Mouse (Mus musculus) hindbrain, embryonic 14.5 days (tissue): ENCODE measurements around the gene Lair1. TPM values are rescaled to one million over a fixed set of nuclear protein-coding genes. Genes with fewer than 3 reads are reported as not detected.

ENCODE experiments used
- ATAC-seq: fragments of 200-750 bp; cut with Nextera tagmentation; 2 replicates; pipeline ENCODE4 v1.8.0; 2017; ENCODE audit warnings: moderate number of reproducible peaks, mild to moderate bottlenecking, moderate TSS enrichment, moderate library complexity; ENCODE audit not compliant: low FRiP score
- DNase-seq: peaks from one replicate; pipeline ENCODE4 v3.0.0-alpha.2; 2015; ENCODE audit warnings: low spot score
- H3K27ac ChIP-seq: fragments of 300-500 bp; sonication (generic); 2 replicates; pipeline ENCODE4 v1.5.1; 2014; ENCODE audit warnings: mild to moderate bottlenecking, moderate library complexity
- H3K27me3 ChIP-seq: fragments of 300-500 bp; sonication (generic); 2 replicates; pipeline ENCODE4 v1.6.1; 2014; ENCODE audit warnings: mild to moderate bottlenecking, low read length, mixed read lengths; ENCODE audit not compliant: control insufficient read depth, insufficient read depth
- H3K36me3 ChIP-seq: fragments of 300-500 bp; sonication (generic); replicated peaks from 2 replicates; pipeline ENCODE4 v1.6.1; 2014; ENCODE audit not compliant: control insufficient read depth, insufficient read depth
- H3K4me1 ChIP-seq: fragments of 300-500 bp; sonication (generic); replicated peaks from 2 replicates; pipeline ENCODE4 v1.6.1; 2014; ENCODE audit warnings: antibody characterized with exemption, low read length, mixed read lengths; ENCODE audit not compliant: control insufficient read depth, insufficient read depth
- H3K4me2 ChIP-seq: fragments of 300-500 bp; sonication (generic); replicated peaks from 2 replicates; pipeline ENCODE4 v1.6.1; 2014; ENCODE audit warnings: mild to moderate bottlenecking, moderate library complexity
- H3K4me3 ChIP-seq: fragments of 300-500 bp; sonication (generic); replicated peaks from 2 replicates; pipeline ENCODE4 v1.5.1; 2014; ENCODE audit warnings: mild to moderate bottlenecking, low read length
- H3K9ac ChIP-seq: fragments of 300-500 bp; sonication (generic); 2 replicates; pipeline ENCODE4 v1.6.1; 2014
- H3K9me3 ChIP-seq: fragments of 300-500 bp; sonication (generic); 2 replicates; pipeline ENCODE4 v1.6.1; 2016; ENCODE audit warnings: low read length; ENCODE audit not compliant: control insufficient read depth
- WGBS: fragments of 180-500 bp; shearing (Covaris S2); extraction: QIAGEN DNeasy Blood & Tissue Kit; methylation state at CpG from one replicate; pipeline ENCODE4 v1.1.7; 2014; 5-methylcytosine and 5-hydroxymethylcytosine counted together
- polyA plus RNA-seq: library from polyadenylated mRNA; unstranded; fragments of >200 nt; fragmentation: Nextera tagmentation; extraction: Ambion mirVana; gene quantifications from 2 replicates; pipeline ENCODE4 v1.2.1, GENCODE M21; 2014

Lair1 gene
- polyA plus RNA-seq, 1 experiment from 2014 or later: 2.8 TPM

- no peaks in the 10 kb centered on the region for H3K4me1 ChIP-seq
- no peak overlapping the region for H3K9ac ChIP-seq
- no peak overlapping the region for H3K4me2 ChIP-seq
- H3K27ac ChIP-seq: no peak overlapping the region
- no peak overlapping the region for H3K4me3 ChIP-seq
- WGBS: 87% methylated on average over 4 of the region's 4 CpGs
- no peak for DNase-seq
- no peaks in the 10 kb centered on the region for H3K36me3 ChIP-seq
- no peak for ATAC-seq
- H3K27me3 ChIP-seq: no peaks in the 10 kb centered on the region
- no peaks in the 10 kb centered on the region for H3K9me3 ChIP-seq
Measured at GRCm38 (mm10) chr7:4087238-4087895, 24.4 kb upstream of the Lair1 start.

GRCm38 (mm10) chr7:4085562-4085961, 22.6 kb upstream of the Lair1 start:
- DNase-seq (no peak), ATAC-seq (no peak)
- Histone ChIP-seq H3K4me1 (no peaks in the 10 kb centered on the region), H3K4me2 (no peak overlapping the region), H3K9me3 (no peaks in the 10 kb centered on the region), H3K36me3 (no peaks in the 10 kb centered on the region), H3K27me3 (no peaks in the 10 kb centered on the region), H3K9ac (no peak overlapping the region), H3K27ac (no peak overlapping the region), H3K4me3 (no peak overlapping the region)

DNA sequence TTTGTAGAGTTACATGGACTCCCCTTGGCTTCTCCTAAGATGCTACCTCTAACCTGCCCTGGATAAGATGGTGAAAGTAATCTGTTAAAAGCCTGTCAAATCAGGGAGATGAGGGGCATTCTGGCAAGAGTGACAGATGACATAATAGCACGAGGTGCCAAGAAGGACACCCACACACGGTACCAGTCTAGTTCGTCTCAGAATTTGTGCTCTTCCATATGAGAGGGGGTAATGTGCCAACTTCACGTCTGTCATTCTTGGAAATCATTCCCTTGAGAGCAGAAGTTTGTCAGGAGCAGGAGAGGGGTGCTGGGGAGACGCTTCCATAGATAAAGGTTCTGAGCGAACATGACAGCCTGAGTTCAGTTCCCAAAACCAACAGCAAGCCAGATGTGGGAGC, 21.2 kb upstream of the Lair1 start:
- H3K4me3 ChIP-seq: no peak overlapping the region
- H3K9ac ChIP-seq: no peak overlapping the region
- ATAC-seq (no peak), DNase-seq (no peak)
- H3K27ac ChIP-seq: no peak overlapping the region
- no peak overlapping the region for H3K4me2 ChIP-seq
- H3K27me3 ChIP-seq: no peaks in the 10 kb centered on the region
- no peaks in the 10 kb centered on the region for H3K9me3 ChIP-seq
- H3K36me3 ChIP-seq: no peaks in the 10 kb centered on the region
- 75% methylated on average over 6 of the region's 6 CpGs for WGBS
- H3K4me1 ChIP-seq: no peaks in the 10 kb centered on the region

GRCm38 (mm10) chr7:4082804-4083203, 19.8 kb upstream of the Lair1 start:
- Histone ChIP-seq H3K4me1 (no peaks in the 10 kb centered on the region), H3K27me3 (no peaks in the 10 kb centered on the region), H3K27ac (no peak overlapping the region), H3K4me3 (no peak overlapping the region), H3K4me2 (no peak overlapping the region), H3K36me3 (no peaks in the 10 kb centered on the region), H3K9me3 (no peaks in the 10 kb centered on the region), H3K9ac (no peak overlapping the region)
- WGBS: 57% methylated on average over 2 of the region's 2 CpGs
- ATAC-seq (no peak), DNase-seq (no peak)

GRCm38 (mm10) chr7:4081706-4082105, 18.7 kb upstream of the Lair1 start:
- Histone ChIP-seq H3K4me2 (no peak overlapping the region), H3K36me3 (no peaks in the 10 kb centered on the region), H3K9me3 (no peaks in the 10 kb centered on the region), H3K4me3 (no peak overlapping the region), H3K9ac (no peak overlapping the region), H3K27ac (no peak overlapping the region), H3K27me3 (no peaks in the 10 kb centered on the region), H3K4me1 (no peaks in the 10 kb centered on the region)
- DNase-seq (no peak), ATAC-seq (no peak)

- DNase-seq: no peak
- Histone ChIP-seq H3K36me3 (no peaks in the 10 kb centered on the region), H3K9ac (no peak overlapping the region), H3K4me3 (no peak overlapping the region), H3K4me2 (no peak overlapping the region), H3K27ac (no peak overlapping the region), H3K9me3 (no peaks in the 10 kb centered on the region), H3K4me1 (no peaks in the 10 kb centered on the region), H3K27me3 (no peaks in the 10 kb centered on the region)
- WGBS: 85% methylated on average over 4 of the region's 4 CpGs
- no peak for ATAC-seq
Measured at GRCm38 (mm10) chr7:4080552-4080951, 17.5 kb upstream of the Lair1 start.

DNA sequence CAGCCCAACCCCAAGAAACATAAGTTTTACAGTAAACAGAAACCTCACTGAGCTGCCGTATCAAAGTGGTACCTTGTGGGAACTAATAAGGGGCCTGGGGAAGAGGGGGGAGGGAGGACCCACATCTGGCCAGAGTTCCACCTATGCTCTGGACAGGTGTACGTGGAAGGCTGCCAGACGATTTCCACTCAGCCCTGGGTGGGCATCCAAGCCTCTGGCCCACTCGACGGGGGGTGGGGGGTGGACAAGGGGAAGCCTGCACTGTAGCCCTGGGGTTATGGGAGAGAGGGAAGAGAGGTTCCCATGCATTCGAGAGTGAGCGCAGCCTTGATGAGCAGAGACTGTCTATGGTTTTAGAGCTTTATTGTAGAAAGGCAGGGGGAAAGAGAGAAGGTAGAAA, 16.5 kb upstream of the Lair1 start:
- Histone ChIP-seq H3K27me3 (no peaks in the 10 kb centered on the region), H3K4me2 (no peak overlapping the region), H3K9ac (no peak overlapping the region), H3K36me3 (no peaks in the 10 kb centered on the region), H3K27ac (no peak overlapping the region), H3K9me3 (no peaks in the 10 kb centered on the region), H3K4me3 (no peak overlapping the region), H3K4me1 (no peaks in the 10 kb centered on the region)
- ATAC-seq: no peak
- DNase-seq: no peak
- 90% methylated on average over 7 of the region's 7 CpGs for WGBS

DNA sequence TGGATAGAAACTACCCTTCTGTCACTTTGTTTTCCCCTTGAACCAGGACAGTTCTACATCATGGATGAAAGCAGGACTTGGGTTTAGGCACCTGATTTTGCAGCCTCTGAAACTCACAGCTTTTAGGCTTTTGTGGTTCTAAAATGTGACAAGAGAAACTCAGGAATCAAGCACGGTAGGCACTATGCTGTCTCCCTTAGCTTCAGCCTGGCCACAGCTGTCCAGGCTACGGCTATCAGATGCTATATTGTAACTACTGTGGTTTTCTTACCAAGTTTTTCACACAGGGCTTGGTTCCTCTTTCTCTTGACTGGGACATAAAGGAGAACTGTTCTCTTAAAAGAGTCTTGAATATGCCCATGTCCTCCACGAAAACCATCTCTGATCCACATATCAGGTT, 10.1 kb upstream of the Lair1 start:
- Histone ChIP-seq H3K27me3 (no peaks in the 10 kb centered on the region), H3K9ac (no peak overlapping the region), H3K4me3 (no peak overlapping the region), H3K4me2 (no peak overlapping the region), H3K36me3 (no peaks in the 10 kb centered on the region), H3K27ac (no peak overlapping the region), H3K9me3 (no peaks in the 10 kb centered on the region), H3K4me1 (no peaks in the 10 kb centered on the region)
- no peak for ATAC-seq
- 85% methylated on average over 3 of the region's 3 CpGs for WGBS
- DNase-seq: no peak

GRCm38 (mm10) chr7:4071066-4071465, 8.1 kb upstream of the Lair1 start:
- DNase-seq (no peak), ATAC-seq (no peak)
- H3K4me3 ChIP-seq: no peak overlapping the region

More at GRCm38 (mm10) chr7:4071066-4071465, 8.1 kb upstream of the Lair1 start:
- H3K36me3 ChIP-seq: no peaks in the 10 kb centered on the region
- no peak overlapping the region for H3K9ac ChIP-seq
- 90% methylated on average over 6 of the region's 6 CpGs for WGBS
- H3K27ac ChIP-seq: no peak overlapping the region
- H3K4me2 ChIP-seq: no peak overlapping the region
- no peaks in the 10 kb centered on the region for H3K9me3 ChIP-seq
- no peaks in the 10 kb centered on the region for H3K4me1 ChIP-seq
- no peaks in the 10 kb centered on the region for H3K27me3 ChIP-seq
